Mouse (Mus musculus): ENCODE data around the gene Snx9. TPM values are rescaled to one million over a fixed set of nuclear protein-coding genes. Genes with fewer than 3 reads are reported as not detected.
A peak's percentile ranks its signal among the peaks of the same experiment; 100 is the strongest.

The Snx9 gene
- polyA plus RNA-seq, 1 experiment: 66.3 TPM

GRCm38 (mm10) chr17:5822541-5822940 lies 18.6 kb upstream of the Snx9 start:
- H3K27ac ChIP-seq (ENCODE audit: insufficient read depth, low read depth, low read length): no peak overlapping the region
- no peaks in the 10 kb centered on the region for H3K27me3 ChIP-seq (ENCODE audit: control insufficient read depth, insufficient read depth, low read length)
- TF ChIP-seq CTCF (IDR thresholded peaks at IDR 0.05; ENCODE audit: extremely low read depth, insufficient read length, insufficient replicate concordance, low read depth, low read length) (no peak), POLR2A (IDR thresholded peaks at IDR 0.05; ENCODE audit: low read depth, low read length) (no peak)
- H3K36me3 ChIP-seq (ENCODE audit: control insufficient read depth, insufficient read depth, low read length): no peaks in the 10 kb centered on the region
- H3K4me3 ChIP-seq (ENCODE audit: low read depth, low read length): no peak overlapping the region
- 77% methylated on average over 2 of the region's 2 CpGs for WGBS
- H3K4me1 ChIP-seq (ENCODE audit: control insufficient read depth, insufficient read depth, insufficient read length, low read length): no peaks in the 10 kb centered on the region

GRCm38 (mm10) chr17:5823032-5823431 lies 18.1 kb upstream of the Snx9 start:
- no peak overlapping the region for H3K27ac ChIP-seq (ENCODE audit: insufficient read depth, low read depth, low read length)
- no peaks in the 10 kb centered on the region for H3K27me3 ChIP-seq (ENCODE audit: control insufficient read depth, insufficient read depth, low read length)
- TF ChIP-seq CTCF (IDR thresholded peaks at IDR 0.05; ENCODE audit: extremely low read depth, insufficient read length, insufficient replicate concordance, low read depth, low read length) (no peak), POLR2A (IDR thresholded peaks at IDR 0.05; ENCODE audit: low read depth, low read length) (no peak)
- no peaks in the 10 kb centered on the region for H3K36me3 ChIP-seq (ENCODE audit: control insufficient read depth, insufficient read depth, low read length)
- no peak overlapping the region for H3K4me3 ChIP-seq (ENCODE audit: low read depth, low read length)
- WGBS: 86% methylated on average over 11 of the region's 11 CpGs
- H3K4me1 ChIP-seq (ENCODE audit: control insufficient read depth, insufficient read depth, insufficient read length, low read length): no peaks in the 10 kb centered on the region

- no peaks in the 10 kb centered on the region for H3K27me3 ChIP-seq (ENCODE audit: control insufficient read depth, insufficient read depth, low read length)
- peaks cover 15% of the 10 kb centered on the region for H3K4me1 ChIP-seq (ENCODE audit: control insufficient read depth, insufficient read depth, insufficient read length, low read length)
- WGBS: 64% methylated on average over 14 of the region's 15 CpGs
- no peak for TF ChIP-seq POLR2A (IDR thresholded peaks at IDR 0.05; ENCODE audit: low read depth, low read length)
- no peak for TF ChIP-seq CTCF (IDR thresholded peaks at IDR 0.05; ENCODE audit: extremely low read depth, insufficient read length, insufficient replicate concordance, low read depth, low read length)
- H3K4me3 ChIP-seq (ENCODE audit: low read depth, low read length): no peak overlapping the region
- H3K27ac ChIP-seq (ENCODE audit: insufficient read depth, low read depth, low read length): peak overlapping the region; percentile 70
- no peaks in the 10 kb centered on the region for H3K36me3 ChIP-seq (ENCODE audit: control insufficient read depth, insufficient read depth, low read length)
Observed at GRCm38 (mm10) chr17:5827836-5828582, 13.1 kb upstream of the Snx9 start.

- peak overlapping the region; percentile 46; the same call in 1 of the 2 replicates for H3K27ac ChIP-seq (ENCODE audit: insufficient read depth, low read depth, low read length)
- no peaks in the 10 kb centered on the region for H3K36me3 ChIP-seq (ENCODE audit: control insufficient read depth, insufficient read depth, low read length)
- H3K27me3 ChIP-seq (ENCODE audit: control insufficient read depth, insufficient read depth, low read length): no peaks in the 10 kb centered on the region
- H3K4me1 ChIP-seq (ENCODE audit: control insufficient read depth, insufficient read depth, insufficient read length, low read length): peaks cover 15% of the 10 kb centered on the region
- H3K4me3 ChIP-seq (ENCODE audit: low read depth, low read length): no peak overlapping the region
- no peak for TF ChIP-seq POLR2A (IDR thresholded peaks at IDR 0.05; ENCODE audit: low read depth, low read length)
- TF ChIP-seq CTCF (IDR thresholded peaks at IDR 0.05; ENCODE audit: extremely low read depth, insufficient read length, insufficient replicate concordance, low read depth, low read length): no peak
- 59% methylated on average over 3 of the region's 3 CpGs for WGBS
Observed at GRCm38 (mm10) chr17:5828583-5828836, 12.6 kb upstream of the Snx9 start.

GRCm38 (mm10) chr17:5828944-5829343 lies 12.2 kb upstream of the Snx9 start:
- Histone ChIP-seq H3K4me3 (ENCODE audit: low read depth, low read length) (no peak overlapping the region), H3K27ac (ENCODE audit: insufficient read depth, low read depth, low read length) (0 out of 2 replicates have a peak overlapping the region, but pooled peaks have one; percentile 12), H3K4me1 (ENCODE audit: control insufficient read depth, insufficient read depth, insufficient read length, low read length) (peaks cover 15% of the 10 kb centered on the region), H3K27me3 (ENCODE audit: control insufficient read depth, insufficient read depth, low read length) (no peaks in the 10 kb centered on the region), H3K36me3 (ENCODE audit: control insufficient read depth, insufficient read depth, low read length) (no peaks in the 10 kb centered on the region)
- 46% methylated on average over 3 of the region's 3 CpGs for WGBS
- TF ChIP-seq CTCF (IDR thresholded peaks at IDR 0.05; ENCODE audit: extremely low read depth, insufficient read length, insufficient replicate concordance, low read depth, low read length) (no peak), POLR2A (IDR thresholded peaks at IDR 0.05; ENCODE audit: low read depth, low read length) (no peak)

- 28% methylated on average over 3 of the region's 3 CpGs for WGBS
Observed at GRCm38 (mm10) chr17:5829930-5830329, 11.2 kb upstream of the Snx9 start.

GRCm38 (mm10) chr17:5830382-5830781 lies 10.7 kb upstream of the Snx9 start:
- TF ChIP-seq CTCF (IDR thresholded peaks at IDR 0.05; ENCODE audit: extremely low read depth, insufficient read length, insufficient replicate concordance, low read depth, low read length): no peak
- no peak for TF ChIP-seq POLR2A (IDR thresholded peaks at IDR 0.05; ENCODE audit: low read depth, low read length)
- H3K27me3 ChIP-seq (ENCODE audit: control insufficient read depth, insufficient read depth, low read length): no peaks in the 10 kb centered on the region
- no peaks in the 10 kb centered on the region for H3K36me3 ChIP-seq (ENCODE audit: control insufficient read depth, insufficient read depth, low read length)
- no peak overlapping the region for H3K4me3 ChIP-seq (ENCODE audit: low read depth, low read length)
- 73% methylated on average over 2 of the region's 2 CpGs for WGBS
- H3K27ac ChIP-seq (ENCODE audit: insufficient read depth, low read depth, low read length): 0 out of 2 replicates have a peak overlapping the region, but pooled peaks have one; percentile 3
- H3K4me1 ChIP-seq (ENCODE audit: control insufficient read depth, insufficient read depth, insufficient read length, low read length): peaks cover 15% of the 10 kb centered on the region

More at GRCm38 (mm10) chr17:5829930-5830329, 11.2 kb upstream of the Snx9 start:
- TF ChIP-seq POLR2A (IDR thresholded peaks at IDR 0.05; ENCODE audit: low read depth, low read length) (no peak), CTCF (IDR thresholded peaks at IDR 0.05; ENCODE audit: extremely low read depth, insufficient read length, insufficient replicate concordance, low read depth, low read length) (no peak)
- H3K27me3 ChIP-seq (ENCODE audit: control insufficient read depth, insufficient read depth, low read length): no peaks in the 10 kb centered on the region
- H3K4me3 ChIP-seq (ENCODE audit: low read depth, low read length): no peak overlapping the region
- H3K27ac ChIP-seq (ENCODE audit: insufficient read depth, low read depth, low read length): 0 out of 2 replicates have a peak overlapping the region, but pooled peaks have one; percentile 12
- peaks cover 15% of the 10 kb centered on the region for H3K4me1 ChIP-seq (ENCODE audit: control insufficient read depth, insufficient read depth, insufficient read length, low read length)
- no peaks in the 10 kb centered on the region for H3K36me3 ChIP-seq (ENCODE audit: control insufficient read depth, insufficient read depth, low read length)
